Mouse (Mus musculus): ENCODE measurements at regions not wholly inside any gene's neighbourhood (a gene's known extent, or its start where the extent isn't known, plus 50 kb on each side); places are given as distances from the start of the nearest gene placed in this dataset.

DNA sequence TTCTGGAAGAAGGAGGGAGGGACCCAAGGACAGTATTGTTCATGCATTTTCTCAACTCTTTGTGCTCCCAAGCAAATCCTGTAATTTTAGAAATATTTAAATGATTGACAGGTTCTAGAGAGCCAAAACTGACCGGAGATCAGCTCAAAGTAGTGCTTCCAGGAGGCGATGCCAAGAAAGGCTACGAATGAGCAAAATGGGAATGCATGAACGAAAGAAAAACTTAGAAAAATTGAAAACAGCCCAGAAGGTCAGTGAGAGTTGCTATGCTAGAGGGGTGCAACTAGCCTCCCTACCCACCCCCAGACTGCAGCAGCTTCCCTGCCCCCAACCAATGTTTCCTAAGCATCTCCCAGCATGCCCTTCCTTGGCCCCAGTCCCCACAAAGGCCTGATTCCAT lies 117.6 kb upstream of the Dio3 start:
- H3K27ac ChIP-seq (replicated peaks; ENCODE audit: low read depth, low read length), result no peak overlapping the region
- H3K9ac ChIP-seq (replicated peaks; ENCODE audit: low read length), result no peak overlapping the region
- H3K9me3 ChIP-seq (replicated peaks; ENCODE audit: control insufficient read depth, low read length), result no peaks in the 10 kb centered on the region
- 77% methylated on average over 4 of the region's 4 CpGs for WGBS
- H3K4me1 ChIP-seq (ENCODE audit: control insufficient read depth, insufficient read depth, low read length), result 0 out of 2 replicates have a peak, but pooled peaks cover 2% of the 10 kb centered on the region
- no peak overlapping the region for H3K4me3 ChIP-seq (ENCODE audit: low read depth, low read length)
- H3K4me2 ChIP-seq (ENCODE audit: low read depth, low read length), result no peak overlapping the region
- no peak for ATAC-seq (replicated peaks; ENCODE audit: insufficient number of reproducible peaks, low FRiP score, low TSS enrichment, low read depth)
- H3K27me3 ChIP-seq (ENCODE audit: control insufficient read depth, insufficient read depth, low read length), result no peaks in the 10 kb centered on the region
- DNase-seq (ENCODE audit: low spot score), result no peak
- H3K36me3 ChIP-seq (replicated peaks; ENCODE audit: control insufficient read depth, insufficient read depth, low read depth, low read length), result no peaks in the 10 kb centered on the region

DNA sequence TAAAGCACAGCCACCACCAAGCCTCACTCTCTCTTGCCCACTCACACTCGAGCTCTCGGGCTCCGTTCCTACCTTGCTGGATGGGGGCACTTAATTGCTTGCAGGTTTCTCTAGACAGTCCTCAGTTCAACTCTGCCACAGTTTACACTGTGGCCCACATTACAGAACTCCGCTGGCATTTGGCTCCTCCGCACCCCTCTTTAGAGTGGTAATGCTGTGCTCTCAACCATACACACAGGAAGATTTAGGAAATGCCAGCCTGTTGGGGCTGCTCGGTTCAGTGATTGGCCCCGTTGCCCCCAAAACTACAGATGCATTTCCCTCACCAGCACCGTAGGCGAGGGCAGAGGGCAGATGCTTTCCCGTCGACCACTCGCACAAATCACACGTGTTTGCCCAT lies 113.4 kb upstream of the Dio3 start:
- H3K36me3 ChIP-seq (replicated peaks; ENCODE audit: control insufficient read depth, insufficient read depth, low read depth, low read length), result no peaks in the 10 kb centered on the region
- H3K4me1 ChIP-seq (ENCODE audit: control insufficient read depth, insufficient read depth, low read length), result no peaks in the 10 kb centered on the region
- 63% methylated on average over 13 of the region's 13 CpGs for WGBS
- no peaks in the 10 kb centered on the region for H3K27me3 ChIP-seq (ENCODE audit: control insufficient read depth, insufficient read depth, low read length)
- H3K9me3 ChIP-seq (replicated peaks; ENCODE audit: control insufficient read depth, low read length), result no peaks in the 10 kb centered on the region
- no peak overlapping the region for H3K27ac ChIP-seq (replicated peaks; ENCODE audit: low read depth, low read length)
- no peak overlapping the region for H3K4me3 ChIP-seq (ENCODE audit: low read depth, low read length)
- no peak overlapping the region for H3K4me2 ChIP-seq (ENCODE audit: low read depth, low read length)
- no peak for ATAC-seq (replicated peaks; ENCODE audit: insufficient number of reproducible peaks, low FRiP score, low TSS enrichment, low read depth)
- no peak overlapping the region for H3K9ac ChIP-seq (replicated peaks; ENCODE audit: low read length)
- DNase-seq (ENCODE audit: low spot score), result no peak

DNA sequence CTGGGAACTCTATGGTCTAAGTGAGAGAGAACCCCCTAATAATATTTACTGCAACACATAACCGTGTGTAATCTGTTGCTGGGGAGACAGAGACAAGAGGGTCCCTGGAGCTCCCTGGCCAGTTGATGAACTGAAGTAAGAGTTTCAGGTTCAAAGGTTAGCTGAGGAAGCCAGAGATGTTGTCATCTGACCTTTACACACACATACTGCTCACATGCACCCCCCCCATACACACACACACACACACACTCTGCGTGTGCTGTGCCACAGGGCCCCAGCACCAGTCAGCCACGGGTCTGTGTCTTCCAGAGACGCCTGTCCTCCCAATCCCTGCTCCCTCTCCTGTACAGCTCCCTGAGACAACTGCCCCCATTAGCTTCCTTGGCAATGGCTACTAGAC lies 110.5 kb upstream of the Dio3 start:
- 86% methylated on average over 4 of the region's 4 CpGs for WGBS
- ATAC-seq (replicated peaks; ENCODE audit: insufficient number of reproducible peaks, low FRiP score, low TSS enrichment, low read depth) (no peak), DNase-seq (ENCODE audit: low spot score) (no peak)
- no peaks in the 10 kb centered on the region for H3K4me1 ChIP-seq (ENCODE audit: control insufficient read depth, insufficient read depth, low read length)
- no peaks in the 10 kb centered on the region for H3K27me3 ChIP-seq (ENCODE audit: control insufficient read depth, insufficient read depth, low read length)
- H3K4me2 ChIP-seq (ENCODE audit: low read depth, low read length), result no peak overlapping the region
- H3K36me3 ChIP-seq (replicated peaks; ENCODE audit: control insufficient read depth, insufficient read depth, low read depth, low read length), result no peaks in the 10 kb centered on the region
- H3K27ac ChIP-seq (replicated peaks; ENCODE audit: low read depth, low read length), result no peak overlapping the region
- H3K4me3 ChIP-seq (ENCODE audit: low read depth, low read length), result no peak overlapping the region
- H3K9me3 ChIP-seq (replicated peaks; ENCODE audit: control insufficient read depth, low read length), result no peaks in the 10 kb centered on the region
- no peak overlapping the region for H3K9ac ChIP-seq (replicated peaks; ENCODE audit: low read length)

DNA sequence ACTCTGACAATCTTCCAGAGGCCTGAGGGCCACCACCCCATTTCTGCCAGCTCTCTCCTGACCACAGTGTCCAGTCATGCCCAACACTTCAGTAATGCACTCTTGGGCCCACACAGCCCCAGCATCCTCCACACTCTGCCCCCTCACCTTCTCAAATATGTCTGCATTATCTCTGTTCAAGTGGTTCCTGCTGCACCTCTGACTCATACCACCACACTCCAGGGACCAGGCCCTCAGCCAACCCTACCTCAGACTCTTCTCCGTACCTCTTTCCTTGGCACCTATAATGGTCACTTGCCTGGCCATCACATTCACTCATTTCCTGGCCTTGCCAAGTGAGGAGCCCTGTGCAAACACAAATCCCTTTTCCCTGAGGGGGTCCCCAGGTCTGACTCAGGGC lies 109.6 kb upstream of the Dio3 start:
- H3K27me3 ChIP-seq (ENCODE audit: control insufficient read depth, insufficient read depth, low read length), result no peaks in the 10 kb centered on the region
- no peaks in the 10 kb centered on the region for H3K4me1 ChIP-seq (ENCODE audit: control insufficient read depth, insufficient read depth, low read length)
- DNase-seq (ENCODE audit: low spot score) (no peak), ATAC-seq (replicated peaks; ENCODE audit: insufficient number of reproducible peaks, low FRiP score, low TSS enrichment, low read depth) (no peak)
- no peak overlapping the region for H3K4me2 ChIP-seq (ENCODE audit: low read depth, low read length)
- H3K27ac ChIP-seq (replicated peaks; ENCODE audit: low read depth, low read length), result no peak overlapping the region
- H3K36me3 ChIP-seq (replicated peaks; ENCODE audit: control insufficient read depth, insufficient read depth, low read depth, low read length), result no peaks in the 10 kb centered on the region
- WGBS, result 100% methylated on average over 1 of the region's 1 CpGs
- no peak overlapping the region for H3K9ac ChIP-seq (replicated peaks; ENCODE audit: low read length)
- H3K9me3 ChIP-seq (replicated peaks; ENCODE audit: control insufficient read depth, low read length), result no peaks in the 10 kb centered on the region
- no peak overlapping the region for H3K4me3 ChIP-seq (ENCODE audit: low read depth, low read length)

DNA sequence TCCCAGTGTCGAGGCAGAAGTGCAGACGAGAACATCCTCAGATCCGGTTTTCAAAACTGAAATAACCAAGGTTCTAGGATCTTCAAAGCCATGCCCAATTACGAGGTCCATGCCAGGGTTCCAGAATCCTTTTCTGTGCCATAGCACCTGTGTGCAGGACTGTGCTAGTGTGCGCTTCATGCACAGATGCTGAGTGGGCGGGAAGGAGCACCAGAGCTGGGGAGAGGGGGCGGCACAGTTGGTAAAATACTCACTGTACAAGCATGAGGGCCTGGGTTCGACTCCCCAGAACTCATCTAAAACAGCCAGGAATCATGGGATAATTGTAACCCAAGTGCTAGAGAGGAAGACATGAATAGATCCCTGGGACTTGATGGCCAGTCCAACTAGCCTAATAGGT lies 108.4 kb upstream of the Dio3 start:
- H3K4me2 ChIP-seq (ENCODE audit: low read depth, low read length), result no peak overlapping the region
- no peak for DNase-seq (ENCODE audit: low spot score)
- no peaks in the 10 kb centered on the region for H3K4me1 ChIP-seq (ENCODE audit: control insufficient read depth, insufficient read depth, low read length)
- no peak overlapping the region for H3K4me3 ChIP-seq (ENCODE audit: low read depth, low read length)
- no peak for ATAC-seq (replicated peaks; ENCODE audit: insufficient number of reproducible peaks, low FRiP score, low TSS enrichment, low read depth)
- 82% methylated on average over 8 of the region's 8 CpGs for WGBS
- no peaks in the 10 kb centered on the region for H3K9me3 ChIP-seq (replicated peaks; ENCODE audit: control insufficient read depth, low read length)
- H3K27me3 ChIP-seq (ENCODE audit: control insufficient read depth, insufficient read depth, low read length), result no peaks in the 10 kb centered on the region
- no peak overlapping the region for H3K27ac ChIP-seq (replicated peaks; ENCODE audit: low read depth, low read length)
- no peak overlapping the region for H3K9ac ChIP-seq (replicated peaks; ENCODE audit: low read length)
- no peaks in the 10 kb centered on the region for H3K36me3 ChIP-seq (replicated peaks; ENCODE audit: control insufficient read depth, insufficient read depth, low read depth, low read length)

DNA sequence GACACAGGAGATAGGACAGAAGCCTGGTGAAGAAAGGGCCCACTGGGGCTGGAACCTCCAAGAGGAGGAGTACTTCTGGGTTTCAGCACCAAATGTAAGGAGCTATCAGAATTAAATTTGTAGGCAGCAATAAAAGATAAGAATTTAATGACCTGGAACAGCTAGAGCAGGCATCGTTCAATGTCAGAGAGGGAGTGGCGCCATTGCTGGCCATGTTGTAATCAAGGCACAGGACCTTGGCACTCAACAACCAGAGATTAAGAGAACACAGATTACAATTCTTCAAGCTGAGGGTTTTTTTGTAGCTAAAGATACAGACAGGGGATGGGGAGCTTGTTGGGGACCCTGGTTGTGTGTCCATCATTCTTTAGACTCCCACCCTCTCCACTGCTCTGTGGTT lies 101.0 kb upstream of the Dio3 start:
- Histone ChIP-seq H3K4me3 (ENCODE audit: low read depth, low read length) (no peak overlapping the region), H3K9ac (replicated peaks; ENCODE audit: low read length) (no peak overlapping the region), H3K36me3 (replicated peaks; ENCODE audit: control insufficient read depth, insufficient read depth, low read depth, low read length) (no peaks in the 10 kb centered on the region), H3K27me3 (ENCODE audit: control insufficient read depth, insufficient read depth, low read length) (no peaks in the 10 kb centered on the region), H3K4me1 (ENCODE audit: control insufficient read depth, insufficient read depth, low read length) (no peaks in the 10 kb centered on the region), H3K9me3 (replicated peaks; ENCODE audit: control insufficient read depth, low read length) (no peaks in the 10 kb centered on the region), H3K4me2 (ENCODE audit: low read depth, low read length) (no peak overlapping the region), H3K27ac (replicated peaks; ENCODE audit: low read depth, low read length) (no peak overlapping the region)
- WGBS, result 95% methylated on average over 2 of the region's 2 CpGs
- ATAC-seq (replicated peaks; ENCODE audit: insufficient number of reproducible peaks, low FRiP score, low TSS enrichment, low read depth), result no peak
- DNase-seq (ENCODE audit: low spot score), result no peak

DNA sequence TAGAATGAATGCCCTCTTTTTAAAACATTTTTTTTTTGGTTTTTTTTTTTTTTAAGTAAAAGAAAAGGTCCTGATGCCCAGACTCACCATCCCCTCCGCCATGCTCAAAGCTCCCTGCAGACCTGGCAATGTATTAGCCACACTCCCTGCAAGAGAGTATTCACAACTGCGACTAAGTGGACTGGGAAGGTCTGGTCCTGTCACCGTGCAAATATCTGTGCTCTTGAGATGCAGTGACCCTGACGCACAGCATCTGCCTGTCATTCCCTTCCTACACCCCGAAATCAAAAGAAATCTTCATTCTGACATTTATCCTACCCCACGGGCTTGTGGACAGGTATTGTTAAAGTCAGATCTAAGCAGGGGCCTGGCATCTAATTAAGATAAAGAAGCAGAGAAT lies 95.4 kb upstream of the Dio3 start:
- Histone ChIP-seq H3K27ac (replicated peaks; ENCODE audit: low read depth, low read length) (no peak overlapping the region), H3K4me2 (ENCODE audit: low read depth, low read length) (no peak overlapping the region), H3K4me3 (ENCODE audit: low read depth, low read length) (no peak overlapping the region), H3K4me1 (ENCODE audit: control insufficient read depth, insufficient read depth, low read length) (peaks cover 10% of the 10 kb centered on the region), H3K9ac (replicated peaks; ENCODE audit: low read length) (no peak overlapping the region), H3K36me3 (replicated peaks; ENCODE audit: control insufficient read depth, insufficient read depth, low read depth, low read length) (no peaks in the 10 kb centered on the region), H3K9me3 (replicated peaks; ENCODE audit: control insufficient read depth, low read length) (no peaks in the 10 kb centered on the region), H3K27me3 (ENCODE audit: control insufficient read depth, insufficient read depth, low read length) (peaks cover 25% of the 10 kb centered on the region)
- 50% methylated on average over 6 of the region's 6 CpGs for WGBS
- DNase-seq (ENCODE audit: low spot score) (no peak), ATAC-seq (replicated peaks; ENCODE audit: insufficient number of reproducible peaks, low FRiP score, low TSS enrichment, low read depth) (no peak)

DNA sequence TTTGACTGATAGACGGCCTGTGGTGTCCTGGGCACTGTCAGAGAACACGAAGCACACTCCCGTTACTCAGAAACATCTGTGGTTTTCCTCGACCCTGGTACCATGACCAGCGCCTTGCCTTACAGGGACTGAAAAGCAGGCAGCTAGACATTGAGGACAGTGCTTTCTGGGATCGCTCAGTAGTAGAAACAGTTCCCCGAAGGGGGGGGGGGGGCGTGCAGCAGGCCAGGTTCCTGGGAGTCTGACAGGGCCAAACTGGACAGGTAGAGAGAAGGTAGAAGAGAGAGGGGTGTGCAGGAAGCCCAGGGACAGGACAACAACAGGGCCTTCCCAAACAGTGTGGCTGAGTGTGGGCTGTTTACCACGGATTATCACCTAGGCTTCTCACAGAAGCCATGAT lies 93.5 kb upstream of the Dio3 start:
- ATAC-seq (replicated peaks; ENCODE audit: insufficient number of reproducible peaks, low FRiP score, low TSS enrichment, low read depth) (no peak), DNase-seq (ENCODE audit: low spot score) (no peak)
- WGBS, result 32% methylated on average over 9 of the region's 9 CpGs
- H3K4me2 ChIP-seq (ENCODE audit: low read depth, low read length), result no peak overlapping the region
- no peaks in the 10 kb centered on the region for H3K9me3 ChIP-seq (replicated peaks; ENCODE audit: control insufficient read depth, low read length)
- H3K9ac ChIP-seq (replicated peaks; ENCODE audit: low read length), result no peak overlapping the region
- H3K36me3 ChIP-seq (replicated peaks; ENCODE audit: control insufficient read depth, insufficient read depth, low read depth, low read length), result no peaks in the 10 kb centered on the region
- no peak overlapping the region for H3K27ac ChIP-seq (replicated peaks; ENCODE audit: low read depth, low read length)
- peaks cover 10% of the 10 kb centered on the region for H3K4me1 ChIP-seq (ENCODE audit: control insufficient read depth, insufficient read depth, low read length)
- no peak overlapping the region for H3K4me3 ChIP-seq (ENCODE audit: low read depth, low read length)
- peaks cover 35% of the 10 kb centered on the region for H3K27me3 ChIP-seq (ENCODE audit: control insufficient read depth, insufficient read depth, low read length)

DNA sequence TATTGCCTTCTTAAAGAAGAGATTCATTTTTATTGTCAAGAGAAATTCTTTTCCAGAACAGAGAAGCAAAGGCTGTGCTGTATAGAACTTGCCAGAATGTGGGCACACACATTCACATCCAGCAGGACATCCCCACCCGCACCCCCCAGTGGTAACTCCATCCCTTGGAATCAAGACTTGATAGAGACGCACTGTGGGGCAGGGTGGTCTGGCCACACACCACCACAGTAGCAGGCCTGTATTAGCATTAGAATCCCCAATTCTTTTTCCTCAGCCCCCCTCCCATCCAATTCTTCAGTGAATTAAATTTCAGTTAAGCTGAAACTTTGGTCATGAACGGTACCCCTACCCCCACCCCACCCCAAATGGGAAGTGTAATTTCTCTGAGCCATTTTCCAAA lies 92.5 kb upstream of the Dio3 start:
- Histone ChIP-seq H3K27me3 (ENCODE audit: control insufficient read depth, insufficient read depth, low read length) (peaks cover 38% of the 10 kb centered on the region), H3K4me2 (ENCODE audit: low read depth, low read length) (no peak overlapping the region), H3K4me3 (ENCODE audit: low read depth, low read length) (no peak overlapping the region), H3K9me3 (replicated peaks; ENCODE audit: control insufficient read depth, low read length) (no peaks in the 10 kb centered on the region), H3K9ac (replicated peaks; ENCODE audit: low read length) (no peak overlapping the region), H3K27ac (replicated peaks; ENCODE audit: low read depth, low read length) (no peak overlapping the region), H3K4me1 (ENCODE audit: control insufficient read depth, insufficient read depth, low read length) (peaks cover 10% of the 10 kb centered on the region), H3K36me3 (replicated peaks; ENCODE audit: control insufficient read depth, insufficient read depth, low read depth, low read length) (no peaks in the 10 kb centered on the region)
- 7% methylated on average over 3 of the region's 3 CpGs for WGBS
- DNase-seq (ENCODE audit: low spot score) (no peak), ATAC-seq (replicated peaks; ENCODE audit: insufficient number of reproducible peaks, low FRiP score, low TSS enrichment, low read depth) (no peak)
